Mouse (Mus musculus) frontal cortex, postnatal 14 days (tissue): ENCODE measurements around the gene Celf5.

ENCODE experiments used
- DNase-seq, 2 experiments: peaks; one replicate each; pipeline ENCODE4 v3.0.0; 2022; ENCODE audit warnings: low spot score in 2 of 2

Celf5 gene

GRCm38 (mm10) chr10:81482533-81482889, at the start of gene Celf5:
TSS of gene Celf5 (minus strand) at chr10:81482709.
- peak in 1 of 2 experiments; percentile 66 for DNase-seq

- DNase-seq = peak in 1 of 2 experiments; percentile 62
These were observed 44.3 kb upstream of the Celf5 start for GRCm38 (mm10) chr10:81526779-81527178.

DNA sequence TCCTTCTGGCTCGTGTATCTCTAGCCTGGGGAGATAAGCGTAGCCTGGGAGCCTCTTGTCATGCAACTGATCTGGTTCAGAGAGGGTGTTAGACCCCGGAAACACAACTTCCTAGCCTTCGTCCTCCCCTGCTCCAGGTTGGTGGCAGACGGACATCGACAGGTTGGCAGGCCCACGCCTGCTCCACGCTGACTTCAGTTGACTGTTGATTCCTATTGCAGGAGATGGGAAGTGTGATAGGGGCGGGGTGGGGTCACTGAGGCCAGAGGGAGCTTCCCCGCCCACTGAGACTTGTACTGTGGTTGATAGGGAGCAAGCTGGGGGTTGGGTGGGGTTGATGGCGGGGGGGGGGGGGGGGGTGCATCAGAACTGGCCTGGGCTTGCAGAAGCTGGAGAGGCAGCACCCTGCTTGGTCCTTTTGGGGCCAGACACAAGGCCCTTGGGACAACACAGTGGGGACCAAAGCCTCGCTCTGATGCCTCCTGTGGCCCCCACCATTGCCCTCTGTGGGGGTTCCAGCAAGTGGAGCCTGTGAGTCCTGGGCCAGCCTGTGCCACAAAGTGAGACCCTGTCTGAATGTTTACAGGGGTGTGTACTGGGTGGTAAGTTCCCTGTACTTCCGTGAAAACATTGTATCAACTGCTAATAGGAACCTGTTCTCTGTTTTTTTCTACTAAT, 42.6 kb upstream of the Celf5 start:
- no peak for DNase-seq

GRCm38 (mm10) chr10:81524051-81524605, 41.6 kb upstream of the Celf5 start, which contains the start of gene Gna15:
TSS of gene Gna15 (minus strand) at chr10:81524225.
- no peak for DNase-seq

DNA sequence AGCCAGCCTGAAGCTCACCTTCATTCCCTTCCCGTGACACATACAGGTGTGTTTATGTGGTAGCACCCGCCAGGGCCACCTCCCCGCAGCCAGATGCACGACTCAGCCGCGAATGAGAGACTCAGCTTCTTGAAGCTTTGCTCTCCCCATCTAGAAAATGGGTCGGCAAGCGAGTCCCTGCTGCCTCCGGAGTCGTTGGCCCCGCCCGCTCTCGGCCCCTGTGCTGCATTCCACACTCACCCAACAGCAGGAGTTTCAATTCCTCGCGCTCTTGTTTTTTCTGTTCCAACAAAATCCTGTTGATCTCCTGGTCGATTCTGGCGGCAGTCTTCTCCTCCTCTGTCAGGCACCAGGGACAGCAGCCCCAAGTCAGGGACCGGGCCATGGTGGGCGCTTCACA, 41.1 kb upstream of the Celf5 start:
- DNase-seq = no peak

GRCm38 (mm10) chr10:81523142-81523541, 40.6 kb upstream of the Celf5 start:
- no peak for DNase-seq

DNA sequence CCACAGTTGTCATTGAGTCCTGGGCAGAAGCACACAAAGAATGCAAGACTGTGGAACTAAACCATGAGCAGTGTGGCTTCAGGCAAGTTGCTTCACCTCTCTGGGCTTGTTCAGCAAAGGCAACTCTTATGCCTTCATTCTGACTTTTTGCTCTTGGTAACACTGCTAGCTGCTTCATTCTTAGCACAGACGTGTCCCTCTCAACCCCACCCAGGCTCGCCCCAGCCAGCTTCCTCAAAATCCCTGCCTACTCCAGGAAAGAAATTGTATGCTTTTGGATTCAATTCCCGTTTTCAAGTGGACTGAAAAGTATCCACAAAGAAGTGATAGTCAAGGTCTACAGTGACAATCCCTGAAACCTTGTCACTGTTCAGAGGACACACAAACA, 37.5 kb upstream of the Celf5 start:
- no peak for DNase-seq

DNA sequence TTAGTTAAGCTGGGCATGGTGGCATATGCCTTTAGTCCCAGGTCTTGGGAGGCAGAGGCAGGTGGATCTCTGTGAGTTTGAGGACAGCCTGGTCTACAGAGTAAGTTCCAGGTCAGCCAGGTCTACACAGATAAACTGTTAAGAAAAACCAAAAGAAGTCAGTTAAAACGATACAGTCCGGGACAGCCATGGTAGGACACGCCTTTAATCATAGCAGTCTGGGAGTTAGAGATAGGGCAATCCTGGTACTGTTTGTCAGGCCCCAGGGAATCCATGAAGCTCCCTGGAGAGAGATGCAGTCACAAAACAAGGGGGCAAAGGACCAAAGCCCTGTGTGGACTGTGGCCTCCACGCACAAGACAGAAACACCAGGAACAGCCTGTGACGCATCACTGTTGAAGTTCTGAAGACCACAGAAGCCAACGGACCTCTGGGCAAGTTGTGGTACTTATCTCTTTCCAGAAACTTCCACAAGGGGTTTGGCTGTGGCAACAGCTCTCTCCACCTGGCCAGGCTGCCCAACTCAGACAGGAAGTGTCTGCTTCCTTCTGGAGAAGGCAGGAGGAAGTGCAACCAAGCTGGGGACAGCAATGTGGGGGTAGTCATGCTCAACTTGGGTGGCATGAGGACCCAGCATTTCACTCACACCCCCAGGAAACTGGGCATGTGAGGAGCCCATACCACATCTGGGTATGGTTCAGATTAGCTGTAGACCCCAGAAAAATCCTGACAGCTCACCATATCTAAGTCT, 36.9 kb upstream of the Celf5 start:
- no peak for DNase-seq

- DNase-seq = peak in 1 of 2 experiments; percentile 55
These were observed 36.0 kb upstream of the Celf5 start for GRCm38 (mm10) chr10:81518546-81518945.

GRCm38 (mm10) chr10:81517227-81517626, 34.7 kb upstream of the Celf5 start:
- DNase-seq = no peak

DNA sequence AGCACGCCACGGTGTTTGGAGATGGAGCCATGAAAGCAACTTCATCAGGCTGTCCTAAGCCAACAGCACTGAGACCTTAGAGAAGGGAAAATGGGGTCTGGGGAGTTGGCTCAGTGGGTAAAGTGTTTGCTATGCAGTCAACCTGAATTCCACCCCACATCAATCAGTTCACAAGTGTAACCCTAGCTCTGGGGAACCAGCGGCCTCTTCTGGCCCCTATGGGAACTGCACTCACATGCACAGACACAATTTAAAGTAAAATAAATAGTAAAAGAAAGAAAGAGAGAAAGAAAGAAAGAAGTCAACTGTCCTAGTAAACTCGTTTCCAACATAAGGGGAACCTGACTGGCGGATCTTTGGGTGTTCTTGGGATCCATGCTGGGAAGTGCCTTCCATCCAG, 31.3 kb upstream of the Celf5 start:
- DNase-seq = no peak

DNA sequence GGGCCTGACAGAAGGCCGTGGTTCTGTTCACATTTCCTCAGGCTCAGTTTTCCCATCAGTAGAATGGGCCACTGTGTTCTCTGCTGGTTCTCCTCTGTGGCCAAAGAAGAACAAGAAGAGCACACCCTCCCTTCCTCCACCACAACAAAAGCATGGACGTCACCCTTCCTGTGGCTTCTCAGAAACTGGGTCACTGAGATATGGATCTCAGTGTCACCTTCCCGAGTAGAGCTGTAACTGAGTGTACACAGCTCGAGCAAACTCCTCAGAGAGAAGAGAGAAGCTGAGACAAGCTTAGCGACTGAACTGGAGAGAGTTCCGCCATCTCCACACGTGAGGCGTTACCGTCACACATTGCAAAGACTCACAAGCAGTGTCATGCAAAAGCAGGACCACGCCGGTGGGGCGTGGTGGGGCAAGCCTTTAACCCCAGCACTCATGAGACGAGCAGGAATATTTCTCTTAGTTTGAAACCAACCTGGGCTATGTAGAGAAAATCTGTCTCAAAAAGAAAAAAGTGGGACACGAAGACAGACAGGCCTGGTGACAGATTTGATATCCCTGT, 27.8 kb upstream of the Celf5 start:
- DNase-seq = no peak

DNA sequence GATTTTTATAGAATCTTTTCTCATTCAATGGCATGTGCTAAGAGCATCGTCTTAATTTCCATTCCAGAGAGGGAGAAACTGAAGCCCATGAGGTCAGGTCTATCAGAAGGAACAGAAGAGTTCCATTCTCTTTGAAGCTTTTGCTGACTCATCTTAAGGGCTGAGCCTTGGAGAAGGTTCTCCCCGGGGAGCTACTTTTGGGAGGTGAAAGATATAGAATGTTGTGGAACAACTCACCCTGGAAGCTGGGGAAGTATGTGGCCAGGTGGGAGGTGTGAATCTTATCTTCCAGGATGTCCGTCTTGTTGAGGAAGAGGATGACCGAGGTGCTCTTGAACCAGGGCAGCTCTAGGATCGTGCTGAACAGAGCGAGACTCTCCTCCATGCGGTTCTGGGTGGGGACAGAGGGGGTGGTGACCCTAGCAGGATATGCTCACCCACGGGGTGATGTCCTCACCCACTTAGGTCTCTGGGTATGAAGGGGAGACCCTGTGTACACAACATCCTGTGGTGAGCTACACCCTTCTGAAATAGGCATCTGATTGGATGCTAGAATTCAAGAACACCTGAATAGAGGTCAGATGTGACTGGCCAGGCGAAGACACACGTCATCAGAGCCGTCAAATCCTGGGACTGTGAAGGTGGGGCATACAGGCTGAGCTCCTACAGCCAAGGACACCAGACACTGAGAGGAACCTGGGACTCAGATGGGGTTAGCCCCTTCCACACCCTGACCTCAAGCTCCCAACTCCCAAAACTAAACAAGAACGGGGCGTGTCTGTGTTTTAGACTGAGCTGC, 25.4 kb upstream of the Celf5 start:
- DNase-seq = no peak

- no peak for DNase-seq
These were observed 24.6 kb upstream of the Celf5 start for GRCm38 (mm10) chr10:81507095-81507494.

- DNase-seq = no peak
These were observed 22.6 kb upstream of the Celf5 start for GRCm38 (mm10) chr10:81505016-81505664.

DNA sequence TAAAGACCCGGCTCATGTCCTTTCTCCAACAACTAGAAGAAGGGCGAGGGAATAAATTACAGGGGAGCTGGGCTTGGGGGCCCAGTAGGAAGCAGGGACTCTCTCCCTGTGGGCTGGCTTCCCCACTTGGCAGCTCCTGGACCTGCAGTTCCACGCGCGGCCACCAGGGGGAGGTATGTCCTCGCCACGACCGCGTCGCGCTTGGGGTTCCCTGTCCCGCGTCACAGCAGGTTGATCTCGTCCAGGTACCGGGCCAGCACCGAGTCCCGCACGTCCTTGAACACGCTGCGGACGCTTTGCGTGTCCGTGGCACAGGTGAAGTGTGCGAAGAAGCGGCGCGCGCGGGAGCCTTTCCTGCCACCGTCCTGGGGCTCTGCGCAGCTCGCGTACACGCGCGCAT, 20.1 kb upstream of the Celf5 start:
- peak in 1 of 2 experiments; percentile 91 for DNase-seq

DNA sequence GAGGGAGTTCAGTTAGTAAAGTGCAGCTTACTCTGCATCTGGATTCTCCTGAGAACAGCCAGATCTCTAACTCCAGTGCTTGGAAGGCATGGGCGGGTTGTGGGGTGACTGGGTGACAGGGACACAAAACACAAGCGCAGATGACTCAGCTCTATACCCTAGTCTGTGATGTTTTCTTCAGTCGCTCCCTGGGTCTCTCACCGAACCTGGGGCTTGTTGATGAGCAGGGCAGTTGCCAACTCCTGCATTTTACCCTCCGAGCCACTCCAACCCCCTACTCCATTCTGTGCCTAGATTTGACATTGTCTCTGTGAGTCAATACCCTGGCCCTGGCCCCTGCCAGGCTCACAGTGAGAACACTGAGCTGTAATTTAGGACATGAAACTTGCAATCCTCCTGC, 19.4 kb upstream of the Celf5 start:
- DNase-seq = no peak

DNA sequence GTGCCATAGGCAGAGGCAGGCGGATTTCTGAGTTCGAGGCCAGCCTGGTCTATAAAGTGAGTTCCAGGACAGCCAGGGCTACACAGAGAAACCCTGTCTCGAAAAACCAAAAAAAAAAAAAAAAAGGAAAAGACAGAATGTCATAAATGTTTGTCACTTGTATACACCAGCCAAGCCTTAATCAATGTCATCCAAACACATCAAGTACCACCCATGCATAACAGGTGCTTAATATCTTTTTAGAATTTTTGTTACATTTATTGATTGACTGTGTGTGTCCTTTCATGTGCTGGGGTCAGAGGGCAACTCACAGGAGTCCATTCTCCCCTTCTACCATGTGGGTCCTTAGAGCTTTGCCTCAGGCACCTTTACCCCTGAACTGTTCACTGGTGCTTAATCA, 17.5 kb upstream of the Celf5 start, which contains the start of gene S1pr4:
TSS of gene S1pr4 (minus strand) at position 101 of the 400 bp plus-strand sequence.
- DNase-seq = no peak

- DNase-seq = no peak
These were observed 16.9 kb upstream of the Celf5 start for GRCm38 (mm10) chr10:81499250-81499901.

DNA sequence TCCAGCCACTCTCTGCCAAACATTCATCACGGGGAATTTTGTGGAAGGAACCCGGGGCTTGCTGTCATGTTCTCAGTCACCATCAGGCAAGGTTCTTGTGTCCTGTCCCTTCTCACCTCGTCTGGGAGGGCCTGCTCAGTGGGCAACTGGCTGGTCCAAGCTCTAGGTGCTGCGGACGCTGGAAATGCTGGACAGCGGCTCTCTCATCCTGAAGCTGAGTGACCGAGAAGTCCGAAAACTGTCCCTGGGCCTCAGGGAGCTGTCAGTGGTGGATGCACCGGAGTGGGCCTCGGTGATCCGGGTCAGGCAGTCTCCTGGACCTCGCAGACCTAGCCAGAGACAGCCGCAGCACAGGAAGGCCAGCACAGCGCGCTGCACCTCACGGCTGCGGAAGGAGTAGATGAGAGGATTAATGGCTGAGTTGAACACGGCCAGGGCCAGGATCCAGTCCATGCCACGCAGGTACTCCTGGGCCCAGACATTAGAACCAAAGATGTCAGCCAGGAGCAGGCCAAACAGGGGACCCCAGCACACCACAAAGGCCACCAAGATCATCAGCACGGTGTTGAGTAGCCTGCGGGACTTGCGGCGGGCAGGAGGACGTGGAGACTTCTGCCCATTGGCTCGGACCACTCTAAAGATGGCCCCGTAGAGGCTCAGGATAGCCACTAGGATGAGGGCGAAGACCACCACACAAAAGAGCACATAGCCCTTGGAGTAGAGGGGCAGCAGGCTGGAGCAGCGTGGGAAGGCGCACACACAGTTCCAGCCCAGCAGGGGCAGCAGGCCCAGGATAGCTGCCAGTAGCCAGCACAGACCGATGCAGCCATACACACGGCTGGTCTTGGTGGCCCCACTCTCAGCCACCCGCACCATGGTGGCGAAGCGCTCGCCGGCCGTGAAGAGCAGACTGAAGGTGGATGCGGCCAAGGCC, 16.1 kb upstream of the Celf5 start:
- DNase-seq = no peak
